Mouse (Mus musculus) hindbrain, postnatal 0 days (tissue): ENCODE results near the gene Trp53. TPM values are rescaled to one million over a fixed set of nuclear protein-coding genes. Genes with fewer than 3 reads are reported as not detected.

Experiments
- ATAC-seq: fragments of 200-750 bp; cut with Nextera tagmentation; 2 replicates; pipeline ENCODE4 v1.8.0; 2017; ENCODE audit warnings: mild to moderate bottlenecking, moderate TSS enrichment, moderate library complexity
- DNase-seq: peaks from one replicate; pipeline ENCODE4 v3.0.0-alpha.2; 2015; ENCODE audit warnings: low spot score
- H3K27ac ChIP-seq: fragments of 300-500 bp; sonication (generic); 2 replicates; pipeline ENCODE4 v1.5.1; 2014; ENCODE audit warnings: mild to moderate bottlenecking
- H3K27me3 ChIP-seq: fragments of 300-500 bp; sonication (generic); 2 replicates; pipeline ENCODE4 v1.6.1; 2014; ENCODE audit warnings: low read length, mixed read lengths; ENCODE audit not compliant: insufficient read depth
- H3K36me3 ChIP-seq: fragments of 300-500 bp; sonication (generic); 2 replicates; pipeline ENCODE4 v1.6.1; 2014; ENCODE audit warnings: low read length, mixed read lengths; ENCODE audit not compliant: insufficient read depth
- H3K4me1 ChIP-seq: fragments of 300-500 bp; sonication (generic); 2 replicates; pipeline ENCODE4 v1.6.1; 2014; ENCODE audit warnings: antibody characterized with exemption, low read length, mixed read lengths; ENCODE audit not compliant: insufficient read depth
- H3K4me2 ChIP-seq: fragments of 300-500 bp; sonication (generic); 2 replicates; pipeline ENCODE4 v1.6.1; 2014; ENCODE audit warnings: low read depth, mild to moderate bottlenecking, low read length, moderate library complexity, mixed read lengths
- H3K4me3 ChIP-seq: fragments of 300-500 bp; sonication (generic); 2 replicates; pipeline ENCODE4 v1.5.1; 2014; ENCODE audit warnings: low read length
- H3K9ac ChIP-seq: fragments of 300-500 bp; sonication (generic); replicated peaks from 2 replicates; pipeline ENCODE4 v1.6.1; 2014; ENCODE audit warnings: mild to moderate bottlenecking, low read length, moderate library complexity, mixed read lengths
- H3K9me3 ChIP-seq: fragments of 300-500 bp; sonication (generic); 2 replicates; pipeline ENCODE4 v1.6.1; 2016; ENCODE audit warnings: low read length, mixed read lengths
- CTCF ChIP-seq: IDR thresholded peaks from 2 replicates; pipeline ENCODE4 v1.5.1; 2016; ENCODE audit warnings: antibody characterized with exemption, control low read depth, low read depth
- WGBS: fragments of 180-500 bp; shearing (Covaris S2); extraction: QIAGEN DNeasy Blood & Tissue Kit; methylation state at CpG from one replicate; pipeline ENCODE4 v1.1.7; 2014; 5-methylcytosine and 5-hydroxymethylcytosine counted together
- polyA plus RNA-seq: library from polyadenylated mRNA; unstranded; fragments of >200 nt; fragmentation: Nextera tagmentation; extraction: Ambion mirVana; gene quantifications from 2 replicates; pipeline ENCODE4 v1.2.1, GENCODE M21; 2015
- total RNA-seq: library from RNA; depleted of rRNA; stranded (reverse); fragments of >200 nt; gene quantifications from 2 replicates; pipeline ENCODE4 v1.2.3, GENCODE M21; 2014

Trp53 gene
- total and polyA plus RNA-seq, 2 experiments from 2014 or later = 37.4 to 41.5 TPM

DNA sequence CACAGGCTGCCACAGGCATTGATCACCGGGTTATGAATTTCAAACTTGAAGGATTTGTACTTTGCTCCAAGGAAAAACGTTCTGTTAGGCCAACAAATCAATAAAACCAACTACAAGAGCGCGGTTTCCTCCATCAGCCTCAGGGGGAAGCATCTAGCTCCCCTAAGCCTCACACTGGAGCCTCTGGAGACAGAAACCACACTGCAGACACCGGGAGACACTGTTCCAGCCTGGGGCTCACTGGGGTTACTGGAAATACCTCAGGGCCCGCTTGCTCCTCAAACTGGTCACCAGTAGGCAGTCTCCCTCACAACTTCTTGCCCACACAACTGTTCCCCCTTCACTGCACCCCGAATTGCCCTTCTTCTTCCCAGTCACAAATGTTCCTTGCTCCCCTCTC lies 34.2 kb upstream of the Trp53 start:
- H3K4me1 ChIP-seq = peaks cover 18% of the 10 kb centered on the region

DNA sequence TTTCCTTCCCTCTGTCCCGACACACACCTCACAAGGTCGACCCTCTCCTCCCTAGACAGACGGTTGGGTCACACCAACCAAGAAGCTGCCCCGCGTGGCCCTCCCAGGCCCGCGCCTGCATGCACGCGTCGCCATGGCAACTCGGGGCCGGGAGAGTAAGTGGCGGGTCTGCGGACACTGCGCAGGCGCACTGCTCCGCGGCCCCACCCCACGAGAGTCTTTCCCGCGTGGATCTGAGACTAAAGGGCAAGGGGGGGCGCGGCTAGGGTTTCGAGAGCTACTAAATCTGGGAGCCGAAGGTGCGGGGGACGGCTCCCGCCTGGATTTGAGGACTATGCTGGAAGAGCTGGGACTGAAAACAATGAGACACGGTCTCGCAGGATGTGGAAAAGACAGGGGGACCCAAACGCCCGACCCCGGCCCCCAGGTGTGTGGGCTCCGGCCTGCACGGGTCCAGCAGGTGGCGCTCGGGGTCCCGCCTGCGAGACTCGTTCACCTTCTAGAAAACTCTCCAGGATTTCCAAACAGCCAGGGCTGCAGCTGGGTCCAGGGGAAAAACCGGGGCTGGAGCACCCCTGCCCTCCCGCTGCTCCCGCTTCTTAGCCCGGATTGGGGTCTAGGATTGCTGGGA lies 33.6 kb upstream of the Trp53 start:
- H3K4me1 ChIP-seq = peaks cover 18% of the 10 kb centered on the region
- WGBS = under 1% methylated on average over 44 of the region's 44 CpGs

More for the DNA sequence above, 34.2 kb upstream of the Trp53 start:
- no peaks in the 10 kb centered on the region for H3K9me3 ChIP-seq
- peak; percentile 33; the same call in 1 of the 2 replicates for TF ChIP-seq CTCF
- peak overlapping the region; percentile 85 for H3K27ac ChIP-seq
- peak overlapping the region; percentile 51 for H3K9ac ChIP-seq
- H3K36me3 ChIP-seq = no peaks in the 10 kb centered on the region
- H3K4me3 ChIP-seq = peak overlapping the region; percentile 50
- WGBS = 13% methylated on average over 7 of the region's 7 CpGs
- peak; percentile 37 for ATAC-seq
- peak overlapping the region; percentile 72 for H3K4me2 ChIP-seq
- H3K27me3 ChIP-seq = no peaks in the 10 kb centered on the region
- peak; percentile 22 for DNase-seq

GRCm38 (mm10) chr11:69547071-69547470 lies 33.1 kb upstream of the Trp53 start:
- no peaks in the 10 kb centered on the region for H3K9me3 ChIP-seq
- no peaks in the 10 kb centered on the region for H3K36me3 ChIP-seq
- ATAC-seq (peak; percentile 46; the same call in 1 of the 2 replicates), DNase-seq (no peak)
- peak overlapping the region; percentile 85 for H3K27ac ChIP-seq
- peak overlapping the region; percentile 50 for H3K4me3 ChIP-seq
- TF ChIP-seq CTCF = peak; percentile 60
- WGBS = 4% methylated on average over 15 of the region's 15 CpGs
- peak overlapping the region; percentile 72 for H3K4me2 ChIP-seq
- peak overlapping the region; percentile 51 for H3K9ac ChIP-seq
- no peaks in the 10 kb centered on the region for H3K27me3 ChIP-seq
- peaks cover 18% of the 10 kb centered on the region for H3K4me1 ChIP-seq

More for the DNA sequence above, 33.6 kb upstream of the Trp53 start:
- Histone ChIP-seq H3K27ac (peak overlapping the region; percentile 85), H3K27me3 (no peaks in the 10 kb centered on the region), H3K9ac (peak overlapping the region; percentile 51), H3K9me3 (no peaks in the 10 kb centered on the region), H3K36me3 (no peaks in the 10 kb centered on the region), H3K4me3 (peak overlapping the region; percentile 50), H3K4me2 (peak overlapping the region; percentile 72)
- DNase-seq (peak; percentile 95), ATAC-seq (peak; percentile 84)
- peak; percentile 71 for TF ChIP-seq CTCF

DNA sequence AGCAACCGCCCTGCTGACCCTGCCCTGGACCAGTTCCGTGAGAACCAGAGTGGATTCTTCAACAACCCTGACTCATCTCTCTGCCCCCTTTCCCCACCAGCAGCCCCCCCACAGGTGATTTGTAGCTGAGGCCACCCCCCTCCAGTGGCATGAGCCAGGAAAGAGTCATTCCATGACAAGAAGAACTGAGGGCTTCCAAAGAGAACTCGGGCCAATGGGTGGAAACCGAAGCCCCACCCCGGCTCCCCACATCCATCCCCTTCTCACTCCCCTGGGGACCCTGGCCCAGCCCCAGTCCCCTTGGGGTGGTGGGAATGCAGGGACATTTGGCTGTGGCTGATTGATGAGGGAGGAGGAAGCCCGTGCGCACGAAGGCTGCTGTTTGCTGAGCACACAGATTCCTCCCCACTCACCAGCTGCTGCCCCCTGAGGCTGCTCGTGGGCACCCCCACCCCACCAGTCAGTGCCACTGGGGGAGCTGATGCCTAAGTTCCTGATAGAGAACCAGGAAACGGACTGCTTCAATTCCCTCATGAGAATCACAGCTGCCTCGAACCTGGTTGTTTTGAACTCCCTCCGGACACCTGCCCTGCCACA lies 31.0 kb upstream of the Trp53 start, which contains the start of gene Dnah2:
TSS of gene Dnah2 (minus strand) at position 51 of the 597 bp plus-strand sequence.
- H3K27ac ChIP-seq = peak within 1 kb of the TSS; percentile 85; the same call in 1 of the 2 replicates
- peaks cover 25% of the 10 kb centered on the region for H3K4me1 ChIP-seq
- DNase-seq = peak; percentile 15
- H3K27me3 ChIP-seq = no peaks in the 10 kb centered on the region
- H3K4me2 ChIP-seq = no peak within 1 kb of the TSS
- ATAC-seq = no peak
- 27% methylated on average over 12 of the region's 12 CpGs for WGBS
- H3K9me3 ChIP-seq = no peaks in the 10 kb centered on the region
- H3K4me3 ChIP-seq = no peak within 1 kb of the TSS
- H3K36me3 ChIP-seq = no peaks in the 10 kb centered on the region
- TF ChIP-seq CTCF = peak; percentile 12; the same call in 1 of the 2 replicates
- no peak within 1 kb of the TSS for H3K9ac ChIP-seq

GRCm38 (mm10) chr11:69551310-69551709 lies 28.8 kb upstream of the Trp53 start:
- H3K9ac ChIP-seq = no peak overlapping the region
- DNase-seq = no peak
- H3K36me3 ChIP-seq = no peaks in the 10 kb centered on the region
- no peak for TF ChIP-seq CTCF
- H3K27ac ChIP-seq = no peak overlapping the region
- 42% methylated on average over 4 of the region's 4 CpGs for WGBS
- no peak overlapping the region for H3K4me3 ChIP-seq
- H3K4me2 ChIP-seq = no peak overlapping the region
- ATAC-seq = no peak
- no peaks in the 10 kb centered on the region for H3K27me3 ChIP-seq
- H3K9me3 ChIP-seq = no peaks in the 10 kb centered on the region
- H3K4me1 ChIP-seq = peaks cover 26% of the 10 kb centered on the region

GRCm38 (mm10) chr11:69552622-69553340 lies 27.4 kb upstream of the Trp53 start:
- Histone ChIP-seq H3K27ac (peak overlapping the region; percentile 77), H3K9ac (peak overlapping the region; percentile 38), H3K4me2 (peak overlapping the region; percentile 43), H3K4me1 (peaks cover 29% of the 10 kb centered on the region), H3K27me3 (no peaks in the 10 kb centered on the region), H3K4me3 (0 out of 2 replicates have a peak overlapping the region, but pooled peaks have one; percentile 1), H3K36me3 (no peaks in the 10 kb centered on the region), H3K9me3 (no peaks in the 10 kb centered on the region)
- DNase-seq (peak; percentile 89), ATAC-seq (peak; percentile 87)
- TF ChIP-seq CTCF = no peak
- WGBS = 5% methylated on average over 14 of the region's 14 CpGs
